Mouse (Mus musculus) midbrain, embryonic 14.5 days (tissue): ENCODE measurements around the gene Ipo4. TPM values are rescaled to one million over a fixed set of nuclear protein-coding genes. Genes with fewer than 3 reads are reported as not detected.

Experiments
- ATAC-seq: fragments of 200-750 bp; cut with Nextera tagmentation; 2 replicates; pipeline ENCODE4 v1.8.0; 2017; ENCODE audit warnings: moderate number of reproducible peaks, moderate library complexity; ENCODE audit not compliant: low FRiP score, low TSS enrichment
- DNase-seq: peaks from one replicate; pipeline ENCODE4 v3.0.0-alpha.2; 2015
- H3K27ac ChIP-seq: fragments of 300-500 bp; sonication (generic); replicated peaks from 2 replicates; pipeline ENCODE4 v1.5.1; 2014; ENCODE audit warnings: mild to moderate bottlenecking, low read depth, low read length, moderate library complexity
- H3K27me3 ChIP-seq: fragments of 300-500 bp; sonication (generic); 2 replicates; pipeline ENCODE4 v1.6.1; 2014; ENCODE audit warnings: low read length, control low read depth, mixed read lengths; ENCODE audit not compliant: control insufficient read depth, insufficient read depth
- H3K36me3 ChIP-seq: fragments of 300-500 bp; sonication (generic); 2 replicates; pipeline ENCODE4 v1.6.1; 2014; ENCODE audit warnings: low read length, control low read depth; ENCODE audit not compliant: control insufficient read depth, insufficient read depth
- H3K4me1 ChIP-seq: fragments of 300-500 bp; sonication (generic); 2 replicates; pipeline ENCODE4 v1.6.1; 2014; ENCODE audit warnings: mild to moderate bottlenecking, antibody characterized with exemption, low read length, control low read depth; ENCODE audit not compliant: control insufficient read depth, insufficient read depth
- H3K4me2 ChIP-seq: fragments of 300-500 bp; sonication (generic); 2 replicates; pipeline ENCODE4 v1.6.1; 2014; ENCODE audit warnings: mild to moderate bottlenecking, low read length, moderate library complexity
- H3K4me3 ChIP-seq: fragments of 300-500 bp; sonication (generic); replicated peaks from 2 replicates; pipeline ENCODE4 v1.5.1; 2014; ENCODE audit warnings: low read depth, low read length
- H3K9ac ChIP-seq: fragments of 300-500 bp; sonication (generic); replicated peaks from 2 replicates; pipeline ENCODE4 v1.6.1; 2014; ENCODE audit warnings: mild to moderate bottlenecking, low read length, moderate library complexity
- H3K9me3 ChIP-seq: fragments of 300-500 bp; sonication (generic); 2 replicates; pipeline ENCODE4 v1.6.1; 2016; ENCODE audit warnings: low read length, control low read depth, mixed read lengths; ENCODE audit not compliant: control insufficient read depth
- WGBS: fragments of 180-500 bp; shearing (Covaris S2); extraction: QIAGEN DNeasy Blood & Tissue Kit; methylation state at CpG from one replicate; pipeline ENCODE4 v1.1.7; 2014; 5-methylcytosine and 5-hydroxymethylcytosine counted together
- polyA plus RNA-seq: library from polyadenylated mRNA; unstranded; fragments of >200 nt; fragmentation: Nextera tagmentation; extraction: Ambion mirVana; gene quantifications from 2 replicates; pipeline ENCODE4 v1.2.1, GENCODE M21; 2014

Gene Ipo4
- 107 and 111 TPM in 2 replicates for polyA plus RNA-seq

DNA sequence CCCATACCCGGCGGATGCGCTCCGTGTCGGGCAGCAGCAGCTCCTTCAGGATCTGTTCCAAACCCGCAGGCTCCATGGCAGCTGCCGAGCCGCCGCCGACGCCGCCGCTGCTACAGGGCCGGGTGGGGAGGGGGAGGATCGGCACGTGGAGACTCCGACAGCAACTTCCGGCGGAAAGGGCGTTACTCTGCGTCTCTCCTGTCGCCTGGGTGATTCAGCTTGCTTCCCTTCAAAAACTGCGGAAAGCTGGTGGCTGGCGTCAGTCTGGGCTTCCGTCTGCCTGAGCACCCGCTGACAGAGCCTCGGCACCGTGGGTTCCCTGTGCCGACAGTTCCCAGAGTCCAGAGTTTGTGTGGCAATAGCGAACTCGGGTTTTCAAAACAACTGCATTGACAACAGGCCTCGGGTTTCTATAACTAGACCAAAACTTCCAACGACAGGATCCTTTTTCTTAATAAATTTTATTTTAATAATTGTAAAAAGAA, at the start of gene Ipo4:
Ipo4 (minus strand) TSS at position 435 of the 485 bp plus-strand sequence.
- ATAC-seq (peak; percentile 84), DNase-seq (peak; percentile 95)
- Histone ChIP-seq H3K27me3 (no peaks in the 10 kb centered on the region), H3K36me3 (peaks cover 74% of the 10 kb centered on the region), H3K4me2 (peak within 1 kb of the TSS; percentile 95), H3K9me3 (no peaks in the 10 kb centered on the region), H3K4me3 (peak within 1 kb of the TSS; percentile 66), H3K4me1 (peaks cover 9% of the 10 kb centered on the region), H3K27ac (peak within 1 kb of the TSS; percentile 79), H3K9ac (peak within 1 kb of the TSS; percentile 74)
- WGBS = 2% methylated on average over 33 of the region's 33 CpGs

DNA sequence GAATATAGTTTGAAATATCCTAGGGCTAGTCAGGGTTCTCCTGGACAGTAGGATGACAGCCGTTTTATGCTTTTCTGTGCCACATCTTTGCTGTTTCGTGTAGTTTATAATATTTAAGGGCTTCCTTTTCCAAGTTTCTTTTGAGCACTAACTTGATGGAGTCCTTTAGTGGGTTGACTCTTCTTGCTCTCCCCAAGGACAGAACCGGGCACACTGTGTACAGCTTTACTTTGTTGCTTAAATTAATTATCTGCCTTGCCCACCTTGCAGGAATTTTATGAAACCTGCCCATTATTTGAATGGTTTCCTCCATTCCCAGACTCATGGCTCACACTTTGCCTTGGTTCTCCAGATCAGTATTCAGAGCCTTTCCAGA, 46.3 kb upstream of the Ipo4 start:
- Histone ChIP-seq H3K9me3 (no peaks in the 10 kb centered on the region), H3K27ac (peak overlapping the region; percentile 66; the same call in 1 of the 2 replicates), H3K4me1 (peaks cover 6% of the 10 kb centered on the region), H3K4me2 (peak overlapping the region; percentile 96), H3K9ac (0 out of 2 replicates have a peak overlapping the region, but pooled peaks have one; percentile 63), H3K4me3 (peak overlapping the region; percentile 77), H3K36me3 (peaks cover 35% of the 10 kb centered on the region), H3K27me3 (no peaks in the 10 kb centered on the region)
- WGBS = 14% methylated on average over 3 of the region's 3 CpGs
- DNase-seq (no peak), ATAC-seq (peak; percentile 35)

DNA sequence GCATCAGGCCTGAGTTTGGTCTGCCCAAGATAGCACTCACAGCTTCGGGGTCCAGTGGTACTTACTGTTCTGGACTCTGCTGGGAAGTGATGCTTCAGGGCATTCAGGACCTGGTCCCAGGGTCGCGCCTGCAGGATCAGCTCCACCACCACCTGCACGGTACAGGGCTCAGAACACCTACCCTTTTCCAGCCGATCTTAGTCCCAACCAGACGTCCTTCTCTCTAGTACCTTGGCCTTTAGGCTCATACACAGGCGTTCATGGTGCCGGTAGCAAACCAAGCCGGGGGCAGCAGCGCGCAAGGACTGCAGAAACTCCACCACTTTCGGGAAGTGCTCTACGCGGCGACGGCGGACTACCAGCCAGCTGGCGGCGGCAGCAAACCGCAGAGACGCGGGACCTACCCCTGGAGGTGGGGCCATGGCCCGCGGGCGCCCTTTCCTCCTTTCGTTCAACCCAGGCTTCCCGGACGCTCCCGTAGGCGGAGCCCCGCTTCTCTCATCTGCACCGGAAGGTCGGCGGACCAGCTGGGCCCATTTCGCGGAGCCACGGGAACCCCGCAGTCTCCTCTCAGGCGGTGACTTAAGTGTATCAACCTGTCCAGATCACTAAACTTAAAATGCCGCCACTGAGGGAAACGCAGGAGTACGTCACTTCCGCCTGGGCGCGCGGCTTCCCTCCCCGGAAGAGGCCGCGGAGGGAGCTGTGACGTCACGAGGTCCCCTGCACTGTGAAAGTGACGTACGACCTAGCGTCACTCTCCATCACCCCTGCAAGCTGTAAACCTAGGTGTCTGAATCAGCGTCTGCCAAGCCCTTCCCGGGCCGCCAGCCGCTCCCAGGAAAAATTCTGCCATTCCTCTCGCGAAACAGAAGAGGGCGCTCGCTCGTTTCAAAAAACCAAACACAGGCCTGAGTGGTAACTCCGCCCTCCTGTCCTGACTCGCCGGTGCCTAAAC, 45.7 kb upstream of the Ipo4 start, which contains the start of gene Tinf2:
Tinf2 (minus strand) TSS at position 661 of the 958 bp plus-strand sequence.
- Histone ChIP-seq H3K27ac (peak within 1 kb of the TSS; percentile 66), H3K9me3 (no peaks in the 10 kb centered on the region), H3K9ac (peak within 1 kb of the TSS; percentile 63), H3K36me3 (peaks cover 42% of the 10 kb centered on the region), H3K4me3 (peak within 1 kb of the TSS; percentile 77), H3K27me3 (no peaks in the 10 kb centered on the region), H3K4me1 (peaks cover 6% of the 10 kb centered on the region), H3K4me2 (peak within 1 kb of the TSS; percentile 96)
- peak; percentile 99 for ATAC-seq
- under 1% methylated on average over 66 of the region's 66 CpGs for WGBS
- peak; percentile 99 for DNase-seq

- no peaks in the 10 kb centered on the region for H3K9me3 ChIP-seq
- ATAC-seq = no peak
These were observed 41.9 kb upstream of the Ipo4 start for GRCm38 (mm10) chr14:55677615-55678014.

GRCm38 (mm10) chr14:55672741-55673060, 36.9 kb upstream of the Ipo4 start:
- peaks cover 27% of the 10 kb centered on the region for H3K36me3 ChIP-seq
- ATAC-seq (no peak), DNase-seq (no peak)
- H3K27ac ChIP-seq = no peak overlapping the region
- no peaks in the 10 kb centered on the region for H3K27me3 ChIP-seq
- H3K4me1 ChIP-seq = peaks cover 14% of the 10 kb centered on the region
- 84% methylated on average over 7 of the region's 7 CpGs for WGBS
- H3K4me3 ChIP-seq = peak overlapping the region; percentile 51
- H3K9me3 ChIP-seq = no peaks in the 10 kb centered on the region
- peak overlapping the region; percentile 34; the same call in 1 of the 2 replicates for H3K9ac ChIP-seq
- H3K4me2 ChIP-seq = peak overlapping the region; percentile 97

More at GRCm38 (mm10) chr14:55677615-55678014, 41.9 kb upstream of the Ipo4 start:
- peaks cover 56% of the 10 kb centered on the region for H3K36me3 ChIP-seq
- no peak overlapping the region for H3K27ac ChIP-seq
- no peaks in the 10 kb centered on the region for H3K27me3 ChIP-seq
- no peak overlapping the region for H3K9ac ChIP-seq
- no peak overlapping the region for H3K4me2 ChIP-seq
- no peak for DNase-seq
- H3K4me1 ChIP-seq = peaks cover 10% of the 10 kb centered on the region
- WGBS = 87% methylated on average over 4 of the region's 4 CpGs
- H3K4me3 ChIP-seq = no peak overlapping the region

GRCm38 (mm10) chr14:55671833-55672740, 36.3 kb upstream of the Ipo4 start, which contains the start of the genes Gmpr2 and Nedd8:
Gmpr2 (plus strand) TSS chr14:55671941.
Nedd8 (minus strand) TSS chr14:55672124.
- Histone ChIP-seq H3K27ac (peak within 1 kb of the TSS; percentile 86), H3K4me3 (peak within 1 kb of the TSS; percentile 51), H3K9me3 (no peaks in the 10 kb centered on the region), H3K4me1 (peaks cover 14% of the 10 kb centered on the region), H3K4me2 (peak within 1 kb of the TSS; percentile 97), H3K9ac (peak within 1 kb of the TSS; percentile 70), H3K36me3 (peaks cover 21% of the 10 kb centered on the region), H3K27me3 (no peaks in the 10 kb centered on the region)
- 1% methylated on average over 38 of the region's 38 CpGs for WGBS
- DNase-seq (peak; percentile 96), ATAC-seq (peak; percentile 97)

- no peak for DNase-seq
- Histone ChIP-seq H3K27me3 (no peaks in the 10 kb centered on the region), H3K27ac (peak overlapping the region; percentile 86), H3K4me2 (peak overlapping the region; percentile 97), H3K4me1 (peaks cover 14% of the 10 kb centered on the region), H3K4me3 (peak overlapping the region; percentile 51), H3K36me3 (peaks cover 20% of the 10 kb centered on the region), H3K9ac (peak overlapping the region; percentile 70), H3K9me3 (no peaks in the 10 kb centered on the region)
- WGBS = under 1% methylated on average over 12 of the region's 12 CpGs
- peak; percentile 52; the same call in 1 of the 2 replicates for ATAC-seq
These were observed 35.7 kb upstream of the Ipo4 start for GRCm38 (mm10) chr14:55671486-55671832.

- peaks cover 39% of the 10 kb centered on the region for H3K36me3 ChIP-seq
- no peak overlapping the region for H3K27ac ChIP-seq
- no peaks in the 10 kb centered on the region for H3K9me3 ChIP-seq
- H3K9ac ChIP-seq = no peak overlapping the region
- H3K4me1 ChIP-seq = peaks cover 7% of the 10 kb centered on the region; the same call in 1 of the 2 replicates
- peak overlapping the region; percentile 57 for H3K4me2 ChIP-seq
- WGBS = 45% methylated on average over 2 of the region's 2 CpGs
- H3K4me3 ChIP-seq = peak overlapping the region; percentile 64
- no peaks in the 10 kb centered on the region for H3K27me3 ChIP-seq
- DNase-seq (no peak), ATAC-seq (peak; percentile 6; the same call in 1 of the 2 replicates)
These were observed 24.9 kb upstream of the Ipo4 start for GRCm38 (mm10) chr14:55660636-55661035.
